Mouse (Mus musculus) neural tube, embryonic 12.5 days (tissue): ENCODE results near the gene Tmem222. TPM values are rescaled to one million over a fixed set of nuclear protein-coding genes. Genes with fewer than 3 reads are reported as not detected.
A peak's percentile ranks its signal among the peaks of the same experiment; 100 is the strongest.

ENCODE experiments used
- ATAC-seq: fragments of 200-750 bp; cut with Nextera tagmentation; 2 replicates; pipeline ENCODE4 v1.8.0; 2017; ENCODE audit warnings: low read depth, mild to moderate bottlenecking, moderate TSS enrichment, moderate library complexity; ENCODE audit not compliant: low FRiP score
- H3K27ac ChIP-seq: fragments of 300-500 bp; sonication (generic); 2 replicates; pipeline ENCODE4 v1.5.1; 2016
- H3K27me3 ChIP-seq: fragments of 300-500 bp; sonication (generic); replicated peaks from 2 replicates; pipeline ENCODE4 v1.6.1; 2016; ENCODE audit warnings: mild to moderate bottlenecking
- H3K36me3 ChIP-seq: fragments of 300-500 bp; sonication (generic); 2 replicates; pipeline ENCODE4 v1.6.1; 2016; ENCODE audit warnings: mild to moderate bottlenecking
- H3K4me1 ChIP-seq: fragments of 300-500 bp; sonication (generic); 2 replicates; pipeline ENCODE4 v1.6.1; 2016
- H3K4me2 ChIP-seq: fragments of 300-500 bp; sonication (generic); replicated peaks from 2 replicates; pipeline ENCODE4 v1.6.1; 2016; ENCODE audit warnings: mild to moderate bottlenecking
- H3K4me3 ChIP-seq: fragments of 300-500 bp; sonication (generic); 2 replicates; pipeline ENCODE4 v1.5.1; 2016
- H3K9ac ChIP-seq: fragments of 300-500 bp; sonication (generic); 2 replicates; pipeline ENCODE4 v1.6.1; 2016; ENCODE audit warnings: mild to moderate bottlenecking
- H3K9me3 ChIP-seq: fragments of 300-500 bp; sonication (generic); 2 replicates; pipeline ENCODE4 v1.6.1; 2016; ENCODE audit warnings: mild to moderate bottlenecking
- WGBS: fragments of 180-500 bp; shearing (Covaris S2); methylation state at CpG from one replicate; pipeline ENCODE4 v1.1.7; 2016; 5-methylcytosine and 5-hydroxymethylcytosine counted together
- polyA plus RNA-seq: library from polyadenylated mRNA; unstranded; fragments of >200 nt; fragmentation: Nextera tagmentation; extraction: Ambion mirVana; gene quantifications from 2 replicates; pipeline ENCODE4 v1.2.1, GENCODE M21; 2016

The Tmem222 gene
- polyA plus RNA-seq, 1 experiment from 2014 or later: 82.0 TPM

DNA sequence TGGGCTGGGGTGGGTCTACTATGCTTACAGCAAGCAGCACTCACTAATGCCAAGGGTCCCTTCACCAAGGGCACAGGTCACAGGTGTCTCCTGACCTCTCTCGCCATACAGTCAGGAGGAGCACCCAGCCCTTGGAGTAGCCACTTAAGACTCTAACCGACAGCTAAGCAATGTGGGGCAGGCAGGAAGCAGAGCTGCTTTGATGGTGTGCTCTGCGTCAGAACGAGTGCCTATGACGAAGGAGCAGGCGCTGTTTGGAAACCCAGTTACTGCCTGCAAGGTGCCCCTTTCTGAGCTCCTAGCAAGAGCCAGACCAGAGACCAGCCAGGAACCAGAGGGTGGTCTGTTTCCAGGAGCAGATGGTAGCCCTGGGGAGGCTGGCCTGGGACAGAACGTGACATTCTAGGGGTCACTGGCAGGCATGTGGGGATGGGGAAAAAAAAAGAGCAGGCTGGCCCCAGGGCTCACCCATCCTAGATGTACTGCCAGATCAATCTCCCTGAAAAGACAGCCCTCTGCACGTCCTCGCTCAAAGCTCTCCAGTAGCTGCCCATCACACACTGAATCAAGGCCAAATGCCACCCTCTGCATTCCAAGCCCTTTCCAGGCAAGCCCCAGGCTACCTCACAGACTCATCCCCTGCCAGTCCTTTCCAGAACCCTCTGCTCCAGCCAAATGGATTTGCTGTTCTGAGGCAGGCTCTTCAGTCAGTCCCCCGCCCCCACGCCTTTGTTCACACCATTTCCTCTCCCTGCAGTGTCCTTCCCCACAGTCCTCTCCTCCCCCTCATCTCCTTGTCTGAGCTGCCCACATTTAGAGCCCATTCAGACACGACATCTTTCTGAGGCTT, 21.1 kb upstream of the Tmem222 start:
- no peak for ATAC-seq
- no peaks in the 10 kb centered on the region for H3K9me3 ChIP-seq
- no peak overlapping the region for H3K9ac ChIP-seq
- no peaks in the 10 kb centered on the region for H3K27me3 ChIP-seq
- H3K36me3 ChIP-seq: peaks cover 65% of the 10 kb centered on the region
- H3K27ac ChIP-seq: peak overlapping the region; percentile 57
- peaks cover 29% of the 10 kb centered on the region for H3K4me1 ChIP-seq
- H3K4me3 ChIP-seq: no peak overlapping the region
- WGBS: 30% methylated on average over 12 of the region's 12 CpGs
- no peak overlapping the region for H3K4me2 ChIP-seq

DNA sequence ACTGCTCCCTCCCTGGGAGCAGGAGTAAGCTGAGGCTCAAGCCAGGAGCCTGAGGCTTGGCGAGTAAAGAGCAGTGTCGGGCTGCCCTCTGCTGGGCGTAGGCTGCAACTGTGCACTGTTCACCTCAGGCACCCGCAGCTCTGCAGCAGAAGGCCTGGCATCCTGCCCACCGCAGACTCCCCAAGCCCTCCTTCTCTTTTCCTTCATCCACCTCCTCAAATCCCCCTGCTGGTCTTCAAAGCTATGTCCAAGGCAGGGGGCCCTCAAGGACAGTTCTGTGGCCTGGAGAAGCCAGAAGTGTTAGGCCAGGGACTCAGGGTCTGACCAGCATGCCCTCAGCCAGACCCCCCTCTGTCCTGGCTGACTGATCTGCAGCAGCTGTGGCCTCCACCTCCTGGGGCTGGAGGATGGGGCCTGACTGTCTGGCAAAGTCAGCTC, 20.2 kb upstream of the Tmem222 start:
- Histone ChIP-seq H3K4me2 (peak overlapping the region; percentile 10; the same call in 1 of the 2 replicates), H3K27ac (peak overlapping the region; percentile 57; the same call in 1 of the 2 replicates), H3K4me1 (peaks cover 38% of the 10 kb centered on the region), H3K9me3 (no peaks in the 10 kb centered on the region), H3K4me3 (no peak overlapping the region), H3K36me3 (peaks cover 57% of the 10 kb centered on the region), H3K9ac (0 out of 2 replicates have a peak overlapping the region, but pooled peaks have one; percentile 1), H3K27me3 (no peaks in the 10 kb centered on the region)
- peak; percentile 67 for ATAC-seq
- 0% methylated on average over 5 of the region's 5 CpGs for WGBS

DNA sequence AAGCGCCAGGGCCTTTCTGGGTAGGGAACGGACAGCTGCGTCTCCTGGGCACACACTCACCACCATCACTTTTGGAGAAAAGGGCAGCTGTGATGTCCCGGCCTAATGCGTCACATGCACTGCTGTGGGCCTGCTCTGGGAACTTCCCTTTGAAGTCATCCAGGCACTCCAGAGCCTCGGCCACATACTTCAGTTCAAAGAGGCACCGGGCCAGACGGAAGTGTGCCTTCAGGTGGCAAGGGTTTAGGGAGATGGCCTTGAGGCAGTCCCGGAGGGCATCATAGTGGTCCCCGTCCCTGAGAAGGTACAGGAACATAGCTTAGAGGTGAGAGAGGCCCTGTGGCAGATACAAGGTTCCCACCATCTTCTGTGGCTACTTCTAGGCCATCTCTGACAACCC, 19.8 kb upstream of the Tmem222 start:
- WGBS: 69% methylated on average over 10 of the region's 10 CpGs
- Histone ChIP-seq H3K27ac (no peak overlapping the region), H3K36me3 (peaks cover 56% of the 10 kb centered on the region), H3K9ac (no peak overlapping the region), H3K4me3 (no peak overlapping the region), H3K4me2 (no peak overlapping the region), H3K9me3 (no peaks in the 10 kb centered on the region), H3K27me3 (no peaks in the 10 kb centered on the region), H3K4me1 (peaks cover 43% of the 10 kb centered on the region)
- no peak for ATAC-seq

DNA sequence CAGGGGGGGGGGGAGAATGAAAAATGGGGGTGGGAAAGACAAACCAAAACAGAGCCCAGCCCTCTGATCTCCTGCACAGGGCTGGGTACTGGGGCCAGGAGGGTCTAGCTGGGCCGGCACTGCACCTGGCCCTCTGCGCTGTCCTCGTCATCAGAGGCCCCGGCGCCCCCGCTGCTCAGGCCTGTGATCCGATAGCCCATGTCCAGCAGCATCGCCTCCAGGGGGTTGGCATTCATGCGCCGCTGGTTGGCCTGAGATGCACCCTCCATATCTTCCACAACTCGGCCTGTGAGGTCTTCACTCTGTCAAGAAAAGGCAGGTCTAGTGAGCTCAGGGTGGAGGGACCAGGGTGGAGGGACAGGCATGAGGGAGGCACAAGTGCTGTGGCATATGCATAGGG, 16.5 kb upstream of the Tmem222 start:
- Histone ChIP-seq H3K9ac (0 out of 2 replicates have a peak overlapping the region, but pooled peaks have one; percentile 1), H3K36me3 (peaks cover 31% of the 10 kb centered on the region), H3K27ac (no peak overlapping the region), H3K9me3 (no peaks in the 10 kb centered on the region), H3K4me1 (peaks cover 33% of the 10 kb centered on the region), H3K27me3 (no peaks in the 10 kb centered on the region), H3K4me2 (no peak overlapping the region; the same call in 1 of the 2 replicates), H3K4me3 (no peak overlapping the region)
- no peak for ATAC-seq
- WGBS: 25% methylated on average over 11 of the region's 11 CpGs

DNA sequence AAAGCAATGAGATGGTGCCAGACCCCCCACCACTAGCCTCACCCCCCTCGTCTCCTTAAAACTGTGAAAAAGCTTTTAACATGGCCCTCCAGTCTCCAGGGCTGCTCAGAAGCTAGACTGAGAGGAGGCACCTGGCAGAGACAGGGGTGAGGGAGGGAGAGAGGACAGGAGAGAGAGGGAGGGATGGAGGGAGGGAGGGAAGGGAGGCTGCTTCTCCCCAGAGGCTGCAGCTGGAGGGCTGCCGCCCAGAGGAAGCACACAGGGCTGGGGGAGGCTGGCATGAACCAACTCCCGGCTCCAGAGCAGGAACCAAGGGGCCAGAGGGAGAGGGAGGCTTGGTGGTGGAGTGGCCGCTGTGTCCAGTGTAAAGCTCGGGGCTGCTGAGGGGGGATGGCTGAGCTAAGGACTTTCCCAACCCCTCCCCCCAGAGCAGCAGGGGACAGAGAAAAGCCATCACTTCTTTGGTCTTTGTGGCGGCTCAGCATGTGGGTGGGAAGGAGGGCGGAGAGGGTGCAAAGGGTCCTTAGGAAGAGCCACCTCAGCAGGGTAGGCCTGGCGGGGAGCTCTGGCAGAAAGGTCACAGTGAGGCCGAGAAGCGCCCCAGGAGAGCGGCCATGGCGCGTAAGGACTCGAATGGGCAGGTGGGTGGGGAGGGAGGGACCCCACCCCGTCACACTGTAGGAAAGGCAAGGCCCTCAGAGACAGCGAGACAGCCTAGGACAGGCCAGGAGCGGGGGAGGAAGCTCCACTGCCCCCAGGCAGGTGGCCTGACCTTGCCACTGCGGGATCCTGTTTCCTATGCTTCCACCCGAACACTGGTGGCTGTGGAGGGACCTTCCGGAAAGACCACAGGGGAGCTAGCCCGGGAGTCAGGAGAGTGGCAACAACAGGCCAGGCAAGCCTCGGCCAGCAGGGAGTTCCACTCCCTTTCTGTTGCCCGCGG, 15.6 kb upstream of the Tmem222 start:
- Histone ChIP-seq H3K36me3 (peaks cover 29% of the 10 kb centered on the region), H3K4me1 (peaks cover 24% of the 10 kb centered on the region), H3K27me3 (no peaks in the 10 kb centered on the region), H3K27ac (peak overlapping the region; percentile 15; the same call in 1 of the 2 replicates), H3K4me3 (no peak overlapping the region; the same call in 1 of the 2 replicates), H3K4me2 (peak overlapping the region; percentile 36), H3K9me3 (no peaks in the 10 kb centered on the region), H3K9ac (peak overlapping the region; percentile 9; the same call in 1 of the 2 replicates)
- ATAC-seq: peak; percentile 44
- WGBS: 7% methylated on average over 24 of the region's 24 CpGs

DNA sequence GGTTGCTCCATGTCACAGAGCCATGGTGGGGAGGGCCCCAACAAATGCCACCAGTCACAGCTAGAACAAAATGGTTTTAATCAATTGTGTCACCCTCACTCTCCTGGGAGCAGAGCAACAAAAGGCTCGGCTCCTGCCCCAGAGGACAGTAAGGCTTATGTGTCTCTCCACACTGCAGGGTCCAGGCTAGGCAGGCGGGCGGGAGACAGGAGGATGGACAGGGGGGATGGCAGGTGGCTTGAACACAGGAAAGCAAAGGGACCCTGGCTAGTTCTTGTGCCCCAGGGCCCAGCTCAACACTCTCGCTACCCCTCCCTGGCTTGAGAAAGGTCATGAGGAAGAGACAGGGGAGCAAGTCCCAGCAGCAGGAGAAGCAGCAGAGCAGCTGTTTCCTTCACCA, 14.8 kb upstream of the Tmem222 start:
- Histone ChIP-seq H3K4me2 (no peak overlapping the region), H3K27me3 (no peaks in the 10 kb centered on the region), H3K9ac (no peak overlapping the region), H3K36me3 (peaks cover 29% of the 10 kb centered on the region), H3K9me3 (no peaks in the 10 kb centered on the region), H3K27ac (no peak overlapping the region), H3K4me3 (no peak overlapping the region), H3K4me1 (peaks cover 20% of the 10 kb centered on the region)
- ATAC-seq: 0 out of 2 replicates have a peak, but pooled peaks have one; percentile 33
- WGBS: 40% methylated on average over 4 of the region's 4 CpGs

DNA sequence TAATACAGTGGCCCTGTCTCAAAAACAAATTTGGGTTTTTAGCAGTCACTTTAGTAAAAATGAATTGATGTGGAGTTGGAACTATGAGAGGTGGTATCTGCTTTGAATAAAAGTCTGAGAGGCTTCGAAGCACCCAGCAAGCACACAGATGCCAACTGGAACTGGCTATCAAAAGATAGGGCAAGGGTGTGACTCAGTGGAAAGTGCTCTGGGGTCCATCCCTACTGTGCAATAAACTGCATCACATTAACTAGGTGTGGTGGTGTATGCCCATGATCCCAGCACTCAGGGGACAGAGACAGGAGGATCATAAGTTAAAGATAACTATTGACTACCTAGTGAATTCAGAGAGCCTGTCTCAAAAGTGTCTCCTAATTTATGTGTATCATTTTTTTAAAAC, 13.7 kb upstream of the Tmem222 start:
- no peak overlapping the region for H3K4me2 ChIP-seq
- no peaks in the 10 kb centered on the region for H3K9me3 ChIP-seq
- no peak for ATAC-seq
- no peak overlapping the region for H3K9ac ChIP-seq
- 97% methylated on average over 1 of the region's 1 CpGs for WGBS
- no peak overlapping the region for H3K4me3 ChIP-seq
- no peaks in the 10 kb centered on the region for H3K27me3 ChIP-seq
- H3K4me1 ChIP-seq: peaks cover 20% of the 10 kb centered on the region
- no peak overlapping the region for H3K27ac ChIP-seq
- peaks cover 23% of the 10 kb centered on the region for H3K36me3 ChIP-seq

DNA sequence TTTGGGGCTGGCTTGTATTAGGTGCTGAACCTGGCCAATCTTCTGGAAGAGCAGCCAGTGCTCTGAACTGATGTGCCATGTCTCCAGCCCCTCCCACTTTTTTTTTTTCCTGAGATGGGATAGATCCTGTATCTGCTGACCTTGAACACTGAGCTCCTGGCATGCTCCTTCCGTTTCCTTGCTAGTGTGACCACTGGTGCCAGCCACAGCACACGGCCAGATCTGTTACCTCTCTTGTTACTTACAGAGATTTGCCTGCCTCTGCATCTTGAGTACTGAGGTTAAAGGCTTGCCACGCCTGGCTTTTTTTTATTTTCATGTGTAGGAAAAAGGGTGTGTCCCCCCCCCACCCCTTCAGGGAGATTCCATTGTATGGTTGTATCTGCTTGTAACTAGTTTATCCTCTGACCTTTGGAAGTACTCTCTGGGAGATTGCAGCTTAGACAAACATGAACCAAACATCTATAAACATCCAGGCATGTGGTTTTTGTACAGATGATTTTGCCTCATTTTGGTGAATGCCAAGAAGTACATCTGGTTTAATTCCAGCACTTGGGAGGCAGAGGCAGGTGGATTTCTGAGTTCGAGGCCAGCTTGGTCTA, 9.0 kb upstream of the Tmem222 start:
- ATAC-seq: no peak
- Histone ChIP-seq H3K36me3 (no peaks in the 10 kb centered on the region), H3K4me1 (peaks cover 16% of the 10 kb centered on the region), H3K9me3 (no peaks in the 10 kb centered on the region), H3K4me2 (no peak overlapping the region), H3K4me3 (no peak overlapping the region), H3K9ac (no peak overlapping the region), H3K27me3 (no peaks in the 10 kb centered on the region), H3K27ac (no peak overlapping the region)
- WGBS: 89% methylated on average over 4 of the region's 4 CpGs

DNA sequence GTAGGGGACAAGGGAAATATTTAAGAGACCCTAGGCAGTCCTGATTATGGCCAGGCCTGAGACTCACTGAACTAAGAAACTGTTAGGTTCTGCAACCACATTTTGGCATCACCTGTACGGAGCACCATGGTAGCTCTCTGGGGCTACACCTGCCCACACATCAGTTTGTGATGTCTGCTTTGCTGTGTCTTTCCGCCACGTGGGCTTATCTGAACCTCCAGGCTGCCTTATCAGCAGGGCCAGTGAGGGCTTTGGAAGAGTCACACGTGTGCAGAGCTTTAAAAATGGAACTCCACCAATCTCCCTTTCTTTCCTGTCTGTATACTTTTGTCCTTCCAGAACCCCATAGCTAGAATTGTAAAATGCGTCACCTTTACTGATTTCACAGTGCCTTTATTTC, 8.4 kb upstream of the Tmem222 start:
- no peak overlapping the region for H3K27ac ChIP-seq
- no peak overlapping the region for H3K9ac ChIP-seq
- H3K9me3 ChIP-seq: no peaks in the 10 kb centered on the region
- H3K4me1 ChIP-seq: peaks cover 16% of the 10 kb centered on the region
- 87% methylated on average over 5 of the region's 5 CpGs for WGBS
- no peaks in the 10 kb centered on the region for H3K27me3 ChIP-seq
- no peak overlapping the region for H3K4me3 ChIP-seq
- H3K4me2 ChIP-seq: no peak overlapping the region
- no peak for ATAC-seq
- no peaks in the 10 kb centered on the region for H3K36me3 ChIP-seq

DNA sequence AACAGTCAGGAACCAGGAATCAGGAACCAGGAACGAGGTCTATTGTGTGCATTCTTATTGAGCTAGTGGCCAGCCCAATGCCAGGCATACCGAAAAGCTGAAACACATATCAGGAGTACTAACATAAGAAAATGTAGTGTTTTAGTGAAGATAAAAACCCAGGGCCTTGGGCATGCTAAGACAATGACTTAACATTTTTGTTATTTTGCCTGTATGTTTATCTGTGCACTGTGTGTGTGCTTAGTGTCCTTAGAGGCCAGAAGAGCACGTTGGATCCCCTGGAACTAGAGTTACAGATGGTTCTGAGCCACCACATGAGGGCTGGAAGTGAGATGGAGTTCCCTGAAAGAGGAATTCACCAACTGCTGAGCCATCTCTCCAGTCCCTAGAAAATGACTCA, 7.7 kb upstream of the Tmem222 start:
- Histone ChIP-seq H3K9ac (no peak overlapping the region), H3K27ac (no peak overlapping the region), H3K9me3 (no peaks in the 10 kb centered on the region), H3K36me3 (no peaks in the 10 kb centered on the region), H3K4me1 (peaks cover 16% of the 10 kb centered on the region), H3K4me2 (no peak overlapping the region), H3K27me3 (no peaks in the 10 kb centered on the region), H3K4me3 (no peak overlapping the region)
- WGBS: 87% methylated on average over 3 of the region's 3 CpGs
- no peak for ATAC-seq

DNA sequence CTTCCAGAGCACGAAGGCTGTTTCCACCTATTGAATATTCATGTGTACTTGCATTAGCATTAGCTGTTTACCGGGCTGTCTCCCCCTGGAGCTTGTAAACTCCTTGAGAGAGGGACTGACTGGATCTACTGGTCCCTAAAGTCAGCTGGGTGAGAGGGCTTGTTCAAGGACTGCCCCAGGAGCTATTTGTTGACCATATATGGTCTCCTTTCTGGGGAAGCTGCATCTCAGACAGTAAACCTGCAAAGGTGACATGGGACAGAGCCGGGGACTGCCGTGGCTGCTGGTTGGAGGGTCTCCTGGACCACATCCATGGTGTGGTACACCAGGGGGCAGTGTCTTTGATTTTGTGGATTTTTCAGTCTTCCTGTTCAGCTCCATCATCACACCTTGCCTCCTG, 5.1 kb upstream of the Tmem222 start:
- ATAC-seq: no peak
- Histone ChIP-seq H3K27ac (0 out of 2 replicates have a peak overlapping the region, but pooled peaks have one; percentile 64), H3K36me3 (no peaks in the 10 kb centered on the region), H3K4me3 (no peak overlapping the region), H3K27me3 (no peaks in the 10 kb centered on the region), H3K4me1 (peaks cover 16% of the 10 kb centered on the region), H3K9me3 (no peaks in the 10 kb centered on the region), H3K4me2 (0 out of 2 replicates have a peak overlapping the region, but pooled peaks have one; percentile 20), H3K9ac (no peak overlapping the region)
- 20% methylated on average over 4 of the region's 4 CpGs for WGBS
